Mouse (Mus musculus) G1E (cell line): ENCODE measurements around the gene Hcar2.

ENCODE experiments used
- CTCF ChIP-seq: IDR thresholded peaks from 2 replicates; pipeline ENCODE4 v1.5.1; 2012; ENCODE audit warnings: low read depth, low read length, inconsistent platforms, mixed read lengths
- GATA1 ChIP-seq: IDR thresholded peaks from 2 replicates; pipeline ENCODE4 v1.6.1; 2012; ENCODE audit warnings: borderline replicate concordance, low read length, inconsistent platforms, mixed read lengths
- GATA2 ChIP-seq: IDR thresholded peaks from 2 replicates; pipeline ENCODE4 v1.6.1; 2012; ENCODE audit warnings: low read depth, low read length, inconsistent platforms, borderline replicate concordance
- POLR2AphosphoS5 ChIP-seq: IDR thresholded peaks from 2 replicates; pipeline ENCODE4 v1.6.1; 2012; ENCODE audit warnings: low read depth, low read length, inconsistent platforms; ENCODE audit not compliant: insufficient replicate concordance
- TAL1 ChIP-seq: conservative IDR thresholded peaks from 2 replicates; pipeline ENCODE4 v1.6.1; 2012; ENCODE audit warnings: low read depth, low read length, inconsistent platforms, mixed read lengths

DNA sequence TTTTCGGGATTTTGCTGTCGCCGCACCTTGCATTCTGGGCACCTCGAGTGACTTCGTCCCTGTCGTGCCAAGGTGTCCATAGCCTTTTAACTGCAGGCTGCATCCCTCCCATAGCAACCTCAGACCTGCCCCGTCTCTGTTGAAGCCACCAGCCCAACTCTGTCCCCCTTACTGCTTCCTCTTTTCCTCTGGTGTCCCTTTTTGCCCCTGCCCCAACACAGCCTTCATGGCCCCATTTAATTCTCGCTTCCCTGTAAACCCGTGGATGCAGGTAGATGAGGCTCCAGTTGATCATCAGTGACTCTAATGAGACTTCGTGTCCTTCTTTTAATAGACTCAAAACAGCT, 42.3 kb upstream of the Hcar2 start:
- no peak for TF ChIP-seq CTCF
- TF ChIP-seq POLR2AphosphoS5 = no peak
- no peak for TF ChIP-seq GATA1
- TF ChIP-seq TAL1 = no peak
- TF ChIP-seq GATA2 = no peak
